In genomic region chr10:121395542-121396176, GRCm38 (mm10) we compare ENCODE assay signal across 15 mouse cellular contexts. TPM values are rescaled to one million over a fixed set of nuclear protein-coding genes. Genes with fewer than 3 reads are reported as not detected.
A peak's percentile ranks its signal among the peaks of the same experiment; 100 is the strongest.
DNase-seq lines count a peak whose midpoint lies in the region; ATAC-seq lines count a peak whose summit lies in the region.
"Had no signal": no experiment of that assay in that cellular context is flagged by ENCODE, and none has a peak within 500 bp of the region (broad histone marks: within the 10 kb centered on the region; RNA-seq: fewer than 3 reads in every experiment).

No protein-coding gene starts in this region.

- H3K4me2 ChIP-seq in heart, embryonic 12.5 days = no peak overlapping the region
- H3K4me2 ChIP-seq in midbrain, embryonic 11.5 days = no peak overlapping the region
- H3K4me2 ChIP-seq in midbrain, embryonic 14.5 days (ENCODE audit: low read length) = no peak overlapping the region
- H3K4me2 ChIP-seq: embryonic facial prominence, embryonic 13.5 days; forebrain, embryonic 15.5 days; liver, embryonic 11.5 days; neural tube, embryonic 13.5 days had no signal

- WGBS in heart, embryonic 12.5 days = 63% methylated on average over 20 of the region's 20 CpGs
- 87% methylated on average over 20 of the region's 20 CpGs for WGBS in midbrain, embryonic 11.5 days
- 87% methylated on average over 20 of the region's 20 CpGs for WGBS in midbrain, embryonic 14.5 days

- 0 out of 2 replicates have a peak overlapping the region, but pooled peaks have one; percentile 8 for H3K27ac ChIP-seq in heart, embryonic 12.5 days (ENCODE audit: poor library complexity, severe bottlenecking)
- H3K27ac ChIP-seq in midbrain, embryonic 11.5 days (ENCODE audit: low read depth, low read length) = no peak overlapping the region
- no peak overlapping the region for H3K27ac ChIP-seq in midbrain, embryonic 14.5 days (replicated peaks; ENCODE audit: low read depth, low read length)
- H3K27ac ChIP-seq: forebrain, embryonic 15.5 days; macrophage; neural tube, embryonic 13.5 days had no signal

- H3K27me3 ChIP-seq in heart, embryonic 12.5 days (replicated peaks) = no peaks in the 10 kb centered on the region
- H3K27me3 ChIP-seq in midbrain, embryonic 11.5 days (ENCODE audit: control insufficient read depth, insufficient read depth, low read length) = no peaks in the 10 kb centered on the region
- H3K27me3 ChIP-seq in midbrain, embryonic 14.5 days (ENCODE audit: control insufficient read depth, insufficient read depth, low read length) = no peaks in the 10 kb centered on the region
- H3K27me3 ChIP-seq: CH12.LX; embryonic facial prominence, embryonic 13.5 days; forebrain, embryonic 15.5 days; neural tube, embryonic 13.5 days had no signal

- no peak overlapping the region for H3K4me3 ChIP-seq in heart, embryonic 12.5 days
- H3K4me3 ChIP-seq in midbrain, embryonic 11.5 days (ENCODE audit: low read depth, low read length) = no peak overlapping the region
- H3K4me3 ChIP-seq in midbrain, embryonic 14.5 days (replicated peaks; ENCODE audit: low read depth, low read length) = no peak overlapping the region
- H3K4me3 ChIP-seq: embryonic facial prominence, embryonic 13.5 days; forebrain, embryonic 15.5 days; neural tube, embryonic 13.5 days had no signal

- peak; percentile 47 for DNase-seq in adrenal gland, postnatal 10 days
- no peak for DNase-seq in adrenal gland, adult 18-20 months (ENCODE audit: low spot score in 2 of 2)
- DNase-seq in heart, postnatal 25 days (ENCODE audit: low spot score) = no peak
- peak; percentile 69 for DNase-seq in midbrain, embryonic 11.5 days (ENCODE audit: low spot score, missing footprints)
- no peak for DNase-seq in midbrain, embryonic 14.5 days
- DNase-seq in lung, postnatal 36 days = peak; percentile 54
- no peak for DNase-seq in right cerebral cortex, postnatal 4 days
- DNase-seq: cerebellum, adult 11 months had no signal

- ATAC-seq in heart, embryonic 12.5 days (ENCODE audit: insufficient number of reproducible peaks, low FRiP score) = no peak
- ATAC-seq in midbrain, embryonic 11.5 days (ENCODE audit: low FRiP score) = no peak
- ATAC-seq in midbrain, embryonic 14.5 days (ENCODE audit: low FRiP score, low TSS enrichment) = no peak
- ATAC-seq: forebrain, embryonic 15.5 days had no signal

- peaks cover 52% of the 10 kb centered on the region for H3K36me3 ChIP-seq in heart, embryonic 12.5 days
- peaks cover 16% of the 10 kb centered on the region for H3K36me3 ChIP-seq in midbrain, embryonic 11.5 days (ENCODE audit: control insufficient read depth, insufficient read depth, low read length)
- peaks cover 59% of the 10 kb centered on the region for H3K36me3 ChIP-seq in midbrain, embryonic 14.5 days (ENCODE audit: control insufficient read depth, insufficient read depth, low read length)

- intact Hi-C loops in heart, postnatal 25 days (cut with DNase I) = no loop called here

- H3K9me3 ChIP-seq in heart, embryonic 12.5 days (replicated peaks) = no peaks in the 10 kb centered on the region
- no peaks in the 10 kb centered on the region for H3K9me3 ChIP-seq in midbrain, embryonic 11.5 days (ENCODE audit: control insufficient read depth, low read length)
- H3K9me3 ChIP-seq in midbrain, embryonic 14.5 days (ENCODE audit: control insufficient read depth, low read length) = no peaks in the 10 kb centered on the region
- H3K9me3 ChIP-seq: embryonic facial prominence, embryonic 13.5 days; forebrain, embryonic 15.5 days; neural tube, embryonic 13.5 days had no signal

- peak overlapping the region; percentile 25; the same call in 1 of the 2 replicates for H3K9ac ChIP-seq in heart, embryonic 12.5 days
- no peak overlapping the region for H3K9ac ChIP-seq in midbrain, embryonic 11.5 days (ENCODE audit: low read length)
- no peak overlapping the region for H3K9ac ChIP-seq in midbrain, embryonic 14.5 days (replicated peaks; ENCODE audit: low read length)
- H3K9ac ChIP-seq: embryonic facial prominence, embryonic 13.5 days; forebrain, embryonic 15.5 days; neural tube, embryonic 13.5 days had no signal

- H3K4me1 ChIP-seq in heart, embryonic 12.5 days (replicated peaks) = peaks cover 16% of the 10 kb centered on the region
- no peaks in the 10 kb centered on the region for H3K4me1 ChIP-seq in midbrain, embryonic 11.5 days (ENCODE audit: control insufficient read depth, insufficient read depth, low read length)
- no peaks in the 10 kb centered on the region for H3K4me1 ChIP-seq in midbrain, embryonic 14.5 days (ENCODE audit: control insufficient read depth, insufficient read depth, low read length)
- H3K4me1 ChIP-seq: forebrain, embryonic 15.5 days had no signal

RNA-seq across cellular contexts. Expression of gene Gns, which starts 30.8 kb away (rescaled TPM):
- total RNA-seq in adrenal gland, postnatal 10 days (2021) = 100 to 1,000 TPM; 115 to 120 TPM
- 100 to 1,000 TPM; 154 to 231 TPM for total RNA-seq in adrenal gland, adult 18-20 months (2021)
- 40.2 and 40.3 TPM in 2 replicates for polyA plus RNA-seq in heart, embryonic 12.5 days (2016; fragmentation: Nextera tagmentation; extraction: Ambion mirVana)
- total RNA-seq in heart, postnatal 25 days (2021) = 10 to 100 TPM; 67.8 to 72.4 TPM
- 35.9 and 37.3 TPM in 2 replicates for polyA plus RNA-seq in midbrain, embryonic 11.5 days (2014; fragmentation: Nextera tagmentation; extraction: Ambion mirVana)
- 36.5 and 47.2 TPM in 2 replicates for polyA plus RNA-seq in midbrain, embryonic 14.5 days (2014; fragmentation: Nextera tagmentation; extraction: Ambion mirVana)

RNA-seq across cellular contexts. Expression of gene Tbc1d30, which starts 44.6 kb away (rescaled TPM):
- total RNA-seq in adrenal gland, postnatal 10 days (2021) = 1 to 10 TPM; 2.3 to 3.9 TPM
- total RNA-seq in adrenal gland, adult 18-20 months (2021) = 1 to 10 TPM; 2.6 to 8.3 TPM
- polyA plus RNA-seq in heart, embryonic 12.5 days (2016; fragmentation: Nextera tagmentation; extraction: Ambion mirVana) = 1.3 and 1.4 TPM in 2 replicates
- 1 to 10 TPM; 2.0 to 3.0 TPM for total RNA-seq in heart, postnatal 25 days (2021)
- 2.8 and 3.4 TPM in 2 replicates for polyA plus RNA-seq in midbrain, embryonic 11.5 days (2014; fragmentation: Nextera tagmentation; extraction: Ambion mirVana)
- polyA plus RNA-seq in midbrain, embryonic 14.5 days (2014; fragmentation: Nextera tagmentation; extraction: Ambion mirVana) = 16.6 and 17.0 TPM in 2 replicates
- total RNA-seq: CH12.LX had no signal

Comparison
In these comparisons a context has a peak if more than half of its experiments do, and no peak if none do; other contexts are left out.
1. DNase-seq: peak in adrenal gland, postnatal 10 days (single experiment), midbrain, embryonic 11.5 days (single experiment) and lung, postnatal 36 days (single experiment); none in adrenal gland, adult 18-20 months (0 of 2), heart, postnatal 25 days (single experiment), midbrain, embryonic 14.5 days (single experiment) and right cerebral cortex, postnatal 4 days (single experiment).